Mouse (Mus musculus): ENCODE measurements at regions not wholly inside any gene's neighbourhood (a gene's known extent, or its start where the extent isn't known, plus 50 kb on each side); places are given as distances from the start of the nearest gene placed in this dataset.
A peak's percentile ranks its signal among the peaks of the same experiment; 100 is the strongest.

- WGBS: 71% methylated on average over 6 of the region's 6 CpGs
- Histone ChIP-seq H3K4me2 (ENCODE audit: low read length) (no peak overlapping the region), H3K27ac (ENCODE audit: low read length) (no peak overlapping the region; the same call in 1 of the 2 replicates)
These were observed 182.4 kb upstream of the Car8 start for GRCm38 (mm10) chr4:8421285-8421684.

GRCm38 (mm10) chr4:8418374-8419031 lies 179.7 kb upstream of the Car8 start:
- Histone ChIP-seq H3K9me3 (ENCODE audit: control insufficient read depth, low read length) (no peaks in the 10 kb centered on the region), H3K27ac (ENCODE audit: low read length) (no peak overlapping the region), H3K9ac (replicated peaks; ENCODE audit: low read depth, low read length) (no peak overlapping the region), H3K36me3 (ENCODE audit: control insufficient read depth, insufficient read depth) (no peaks in the 10 kb centered on the region), H3K27me3 (replicated peaks; ENCODE audit: control insufficient read depth, insufficient read depth, low read length) (no peaks in the 10 kb centered on the region), H3K4me3 (replicated peaks; ENCODE audit: low read length) (no peak overlapping the region), H3K4me2 (ENCODE audit: low read length) (no peak overlapping the region), H3K4me1 (replicated peaks; ENCODE audit: control insufficient read depth, insufficient read depth, low read length) (peaks cover 2% of the 10 kb centered on the region; the same call in 1 of the 2 replicates)
- 11% methylated on average over 1 of the region's 1 CpGs for WGBS
- no peak for ATAC-seq

More at GRCm38 (mm10) chr4:8421285-8421684, 182.4 kb upstream of the Car8 start:
- peak; percentile 88 for ATAC-seq
- no peaks in the 10 kb centered on the region for H3K27me3 ChIP-seq (replicated peaks; ENCODE audit: control insufficient read depth, insufficient read depth, low read length)
- no peaks in the 10 kb centered on the region for H3K9me3 ChIP-seq (ENCODE audit: control insufficient read depth, low read length)
- H3K4me3 ChIP-seq (replicated peaks; ENCODE audit: low read length): no peak overlapping the region
- H3K36me3 ChIP-seq (ENCODE audit: control insufficient read depth, insufficient read depth): no peaks in the 10 kb centered on the region
- H3K9ac ChIP-seq (replicated peaks; ENCODE audit: low read depth, low read length): no peak overlapping the region
- peaks cover 2% of the 10 kb centered on the region; the same call in 1 of the 2 replicates for H3K4me1 ChIP-seq (replicated peaks; ENCODE audit: control insufficient read depth, insufficient read depth, low read length)

- H3K4me1 ChIP-seq (replicated peaks; ENCODE audit: control insufficient read depth, insufficient read depth, low read length): no peaks in the 10 kb centered on the region
- H3K36me3 ChIP-seq (ENCODE audit: control insufficient read depth, insufficient read depth): no peaks in the 10 kb centered on the region
- no peak overlapping the region for H3K9ac ChIP-seq (replicated peaks; ENCODE audit: low read depth, low read length)
- no peaks in the 10 kb centered on the region for H3K27me3 ChIP-seq (replicated peaks; ENCODE audit: control insufficient read depth, insufficient read depth, low read length)
- H3K9me3 ChIP-seq (ENCODE audit: control insufficient read depth, low read length): no peaks in the 10 kb centered on the region
- H3K27ac ChIP-seq (ENCODE audit: low read length): no peak overlapping the region
- 34% methylated on average over 5 of the region's 5 CpGs for WGBS
- no peak overlapping the region for H3K4me3 ChIP-seq (replicated peaks; ENCODE audit: low read length)
- no peak overlapping the region for H3K4me2 ChIP-seq (ENCODE audit: low read length)
- ATAC-seq: no peak
These were observed 179.0 kb upstream of the Car8 start for GRCm38 (mm10) chr4:8417821-8418220.

GRCm38 (mm10) chr4:8413307-8413706 lies 174.5 kb upstream of the Car8 start:
- ATAC-seq: no peak
- Histone ChIP-seq H3K36me3 (ENCODE audit: control insufficient read depth, insufficient read depth) (no peaks in the 10 kb centered on the region), H3K4me1 (replicated peaks; ENCODE audit: control insufficient read depth, insufficient read depth, low read length) (no peaks in the 10 kb centered on the region), H3K27ac (ENCODE audit: low read length) (no peak overlapping the region), H3K27me3 (replicated peaks; ENCODE audit: control insufficient read depth, insufficient read depth, low read length) (no peaks in the 10 kb centered on the region), H3K4me3 (replicated peaks; ENCODE audit: low read length) (no peak overlapping the region), H3K4me2 (ENCODE audit: low read length) (no peak overlapping the region), H3K9ac (replicated peaks; ENCODE audit: low read depth, low read length) (no peak overlapping the region), H3K9me3 (ENCODE audit: control insufficient read depth, low read length) (no peaks in the 10 kb centered on the region)

- H3K4me2 ChIP-seq (ENCODE audit: low read length): no peak overlapping the region
- WGBS: 88% methylated on average over 2 of the region's 2 CpGs
- no peaks in the 10 kb centered on the region for H3K27me3 ChIP-seq (replicated peaks; ENCODE audit: control insufficient read depth, insufficient read depth, low read length)
- no peaks in the 10 kb centered on the region for H3K36me3 ChIP-seq (ENCODE audit: control insufficient read depth, insufficient read depth)
- no peak for ATAC-seq
- H3K4me3 ChIP-seq (replicated peaks; ENCODE audit: low read length): no peak overlapping the region
- H3K9me3 ChIP-seq (ENCODE audit: control insufficient read depth, low read length): no peaks in the 10 kb centered on the region
- H3K4me1 ChIP-seq (replicated peaks; ENCODE audit: control insufficient read depth, insufficient read depth, low read length): no peaks in the 10 kb centered on the region
- H3K27ac ChIP-seq (ENCODE audit: low read length): no peak overlapping the region
- no peak overlapping the region for H3K9ac ChIP-seq (replicated peaks; ENCODE audit: low read depth, low read length)
These were observed 161.2 kb upstream of the Car8 start for GRCm38 (mm10) chr4:8400069-8400468.

- Histone ChIP-seq H3K27ac (ENCODE audit: low read length) (no peak overlapping the region), H3K27me3 (replicated peaks; ENCODE audit: control insufficient read depth, insufficient read depth, low read length) (no peaks in the 10 kb centered on the region), H3K9ac (replicated peaks; ENCODE audit: low read depth, low read length) (no peak overlapping the region), H3K36me3 (ENCODE audit: control insufficient read depth, insufficient read depth) (no peaks in the 10 kb centered on the region), H3K4me2 (ENCODE audit: low read length) (no peak overlapping the region), H3K9me3 (ENCODE audit: control insufficient read depth, low read length) (no peaks in the 10 kb centered on the region), H3K4me1 (replicated peaks; ENCODE audit: control insufficient read depth, insufficient read depth, low read length) (no peaks in the 10 kb centered on the region), H3K4me3 (replicated peaks; ENCODE audit: low read length) (no peak overlapping the region)
- no peak for ATAC-seq
- WGBS: 83% methylated on average over 1 of the region's 1 CpGs
These were observed 160.6 kb upstream of the Car8 start for GRCm38 (mm10) chr4:8399430-8399829.

- Histone ChIP-seq H3K4me3 (replicated peaks; ENCODE audit: low read length) (no peak overlapping the region), H3K9me3 (ENCODE audit: control insufficient read depth, low read length) (no peaks in the 10 kb centered on the region), H3K9ac (replicated peaks; ENCODE audit: low read depth, low read length) (no peak overlapping the region), H3K36me3 (ENCODE audit: control insufficient read depth, insufficient read depth) (no peaks in the 10 kb centered on the region), H3K4me2 (ENCODE audit: low read length) (no peak overlapping the region), H3K27ac (ENCODE audit: low read length) (no peak overlapping the region), H3K27me3 (replicated peaks; ENCODE audit: control insufficient read depth, insufficient read depth, low read length) (no peaks in the 10 kb centered on the region), H3K4me1 (replicated peaks; ENCODE audit: control insufficient read depth, insufficient read depth, low read length) (no peaks in the 10 kb centered on the region)
- ATAC-seq: no peak
- WGBS: 68% methylated on average over 4 of the region's 4 CpGs
These were observed 160.1 kb upstream of the Car8 start for GRCm38 (mm10) chr4:8398969-8399368.

GRCm38 (mm10) chr4:8383162-8383561 lies 144.3 kb upstream of the Car8 start:
- no peaks in the 10 kb centered on the region for H3K27me3 ChIP-seq (replicated peaks; ENCODE audit: control insufficient read depth, insufficient read depth, low read length)
- no peak overlapping the region for H3K4me2 ChIP-seq (ENCODE audit: low read length)
- no peaks in the 10 kb centered on the region for H3K9me3 ChIP-seq (ENCODE audit: control insufficient read depth, low read length)
- no peak overlapping the region for H3K9ac ChIP-seq (replicated peaks; ENCODE audit: low read depth, low read length)
- 0 out of 2 replicates have a peak, but pooled peaks cover 2% of the 10 kb centered on the region for H3K4me1 ChIP-seq (replicated peaks; ENCODE audit: control insufficient read depth, insufficient read depth, low read length)
- H3K36me3 ChIP-seq (ENCODE audit: control insufficient read depth, insufficient read depth): no peaks in the 10 kb centered on the region
- 96% methylated on average over 11 of the region's 11 CpGs for WGBS
- no peak overlapping the region for H3K4me3 ChIP-seq (replicated peaks; ENCODE audit: low read length)
- no peak overlapping the region for H3K27ac ChIP-seq (ENCODE audit: low read length)
- no peak for ATAC-seq

- Histone ChIP-seq H3K4me1 (replicated peaks; ENCODE audit: control insufficient read depth, insufficient read depth, low read length) (0 out of 2 replicates have a peak, but pooled peaks cover 2% of the 10 kb centered on the region), H3K4me3 (replicated peaks; ENCODE audit: low read length) (no peak overlapping the region), H3K9ac (replicated peaks; ENCODE audit: low read depth, low read length) (no peak overlapping the region), H3K9me3 (ENCODE audit: control insufficient read depth, low read length) (no peaks in the 10 kb centered on the region), H3K4me2 (ENCODE audit: low read length) (no peak overlapping the region), H3K36me3 (ENCODE audit: control insufficient read depth, insufficient read depth) (no peaks in the 10 kb centered on the region), H3K27ac (ENCODE audit: low read length) (no peak overlapping the region), H3K27me3 (replicated peaks; ENCODE audit: control insufficient read depth, insufficient read depth, low read length) (no peaks in the 10 kb centered on the region)
- 18% methylated on average over 3 of the region's 3 CpGs for WGBS
- peak; percentile 73 for ATAC-seq
These were observed 143.2 kb upstream of the Car8 start for GRCm38 (mm10) chr4:8382125-8382417.
